Mouse (Mus musculus) bone marrow, adult 2 months (tissue): ENCODE measurements around the gene Tab1. TPM values are rescaled to one million over a fixed set of nuclear protein-coding genes. Genes with fewer than 3 reads are reported as not detected.

ENCODE experiments used
- H3K27ac ChIP-seq: fragments of 200-500 bp; 2 replicates; pipeline ENCODE4 v1.5.1; 2012; ENCODE audit warnings: low read depth, mild to moderate bottlenecking, control low read depth, inconsistent platforms, low read length; ENCODE audit not compliant: control insufficient read depth, poor library complexity, insufficient read depth
- H3K4me1 ChIP-seq: fragments of 200-500 bp; 2 replicates; pipeline ENCODE4 v1.6.1; 2011; ENCODE audit warnings: low read length; ENCODE audit not compliant: control insufficient read depth, insufficient read depth
- H3K4me3 ChIP-seq: fragments of 200-500 bp; replicated peaks from 2 replicates; pipeline ENCODE3; 2011; ENCODE audit warnings: mild to moderate bottlenecking, low read depth, low read length, control low read depth; ENCODE audit not compliant: control insufficient read depth
- CTCF ChIP-seq: fragments of 200-500 bp; IDR thresholded peaks from 2 replicates; pipeline ENCODE4 v1.5.1; 2011; ENCODE audit warnings: low read length, control low read depth; ENCODE audit not compliant: control insufficient read depth, insufficient read depth
- POLR2A ChIP-seq: fragments of 200-500 bp; IDR thresholded peaks from 2 replicates; pipeline ENCODE4 v1.6.1; 2011; ENCODE audit warnings: low read depth, mild to moderate bottlenecking, control low read depth, low read length, borderline replicate concordance; ENCODE audit not compliant: control insufficient read depth
- WGBS: fragments of 180-500 bp; shearing (Covaris S2); methylation state at CpG from one replicate; pipeline ENCODE4 v1.1.7; 2018; 5-methylcytosine and 5-hydroxymethylcytosine counted together
- polyA plus RNA-seq: library from polyadenylated mRNA; stranded (reverse); fragments of >200 nt; gene quantifications from 2 replicates; pipeline ENCODE4 v1.2.4, GENCODE M21; 2011; ENCODE audit warnings: low replicate concordance; ENCODE audit not compliant: missing spikeins, insufficient read depth, insufficient read length

Gene Tab1
- polyA plus RNA-seq, 1 experiment, result 26.6 TPM

DNA sequence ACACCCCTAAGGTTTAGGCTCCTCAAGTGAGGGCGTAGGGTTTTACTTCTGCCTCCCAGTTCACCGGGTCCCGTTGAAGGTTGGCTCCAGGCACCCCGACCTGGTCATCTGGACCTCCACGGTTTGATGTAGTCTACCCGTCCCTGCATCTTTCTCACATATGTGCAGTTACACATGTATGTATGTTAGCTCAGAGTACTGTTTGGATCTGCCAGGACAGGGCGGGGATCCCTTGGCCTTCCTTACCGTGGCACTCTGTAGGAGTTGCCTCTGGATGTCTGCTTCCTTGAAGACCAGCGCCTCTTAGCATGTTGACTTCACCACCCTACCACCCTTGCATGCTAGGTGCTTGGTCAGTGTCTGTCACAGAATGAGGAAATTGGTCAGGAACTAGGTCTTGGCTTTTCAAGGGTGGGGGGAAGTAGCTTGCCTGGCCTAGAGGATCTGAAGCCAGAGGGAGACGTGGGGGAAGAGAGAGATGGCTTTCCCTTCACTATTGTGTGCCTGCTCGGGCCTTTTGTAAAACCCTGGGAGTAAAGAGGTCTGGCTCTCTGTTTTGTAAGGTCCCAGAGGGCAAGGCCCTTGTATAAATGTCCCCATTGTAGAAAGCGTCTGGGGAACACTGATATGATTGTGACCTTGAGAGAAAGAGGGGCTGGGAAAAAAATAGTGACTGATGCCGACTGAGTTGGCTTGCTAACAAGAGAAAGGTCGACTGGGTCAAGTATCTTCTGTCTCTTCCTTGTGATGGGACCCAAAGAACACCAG lies 939 bp downstream of the Tab1 start:
- WGBS, result 4% methylated on average over 14 of the region's 14 CpGs

GRCm38 (mm10) chr15:80134450-80134847 lies 1.5 kb downstream of the Tab1 start:
- Histone ChIP-seq H3K4me3 (peak overlapping the region; percentile 8), H3K27ac (peak overlapping the region; percentile 24), H3K4me1 (peaks cover 4% of the 10 kb centered on the region)
- 64% methylated on average over 9 of the region's 9 CpGs for WGBS
- no peak for TF ChIP-seq CTCF
- no peak for TF ChIP-seq POLR2A

More for the DNA sequence above, 939 bp downstream of the Tab1 start:
- H3K4me3 ChIP-seq, result peak overlapping the region; percentile 89
- peak overlapping the region; percentile 97 for H3K27ac ChIP-seq
- H3K4me1 ChIP-seq, result peaks cover 4% of the 10 kb centered on the region
- TF ChIP-seq CTCF (no peak), POLR2A (0 out of 2 replicates have a peak, but pooled peaks have one; percentile 11)

GRCm38 (mm10) chr15:80135499-80135898 lies 2.6 kb downstream of the Tab1 start:
- TF ChIP-seq CTCF (no peak), POLR2A (no peak)
- peaks cover 4% of the 10 kb centered on the region for H3K4me1 ChIP-seq
- H3K27ac ChIP-seq, result no peak overlapping the region
- H3K4me3 ChIP-seq, result no peak overlapping the region
- WGBS, result 87% methylated on average over 2 of the region's 2 CpGs

- no peak overlapping the region for H3K27ac ChIP-seq
- H3K4me3 ChIP-seq, result no peak overlapping the region
- peaks cover 3% of the 10 kb centered on the region; the same call in 1 of the 2 replicates for H3K4me1 ChIP-seq
- TF ChIP-seq POLR2A (no peak), CTCF (no peak)
- WGBS, result 89% methylated on average over 3 of the region's 3 CpGs
Measured at GRCm38 (mm10) chr15:80136645-80137044, 3.7 kb downstream of the Tab1 start.

DNA sequence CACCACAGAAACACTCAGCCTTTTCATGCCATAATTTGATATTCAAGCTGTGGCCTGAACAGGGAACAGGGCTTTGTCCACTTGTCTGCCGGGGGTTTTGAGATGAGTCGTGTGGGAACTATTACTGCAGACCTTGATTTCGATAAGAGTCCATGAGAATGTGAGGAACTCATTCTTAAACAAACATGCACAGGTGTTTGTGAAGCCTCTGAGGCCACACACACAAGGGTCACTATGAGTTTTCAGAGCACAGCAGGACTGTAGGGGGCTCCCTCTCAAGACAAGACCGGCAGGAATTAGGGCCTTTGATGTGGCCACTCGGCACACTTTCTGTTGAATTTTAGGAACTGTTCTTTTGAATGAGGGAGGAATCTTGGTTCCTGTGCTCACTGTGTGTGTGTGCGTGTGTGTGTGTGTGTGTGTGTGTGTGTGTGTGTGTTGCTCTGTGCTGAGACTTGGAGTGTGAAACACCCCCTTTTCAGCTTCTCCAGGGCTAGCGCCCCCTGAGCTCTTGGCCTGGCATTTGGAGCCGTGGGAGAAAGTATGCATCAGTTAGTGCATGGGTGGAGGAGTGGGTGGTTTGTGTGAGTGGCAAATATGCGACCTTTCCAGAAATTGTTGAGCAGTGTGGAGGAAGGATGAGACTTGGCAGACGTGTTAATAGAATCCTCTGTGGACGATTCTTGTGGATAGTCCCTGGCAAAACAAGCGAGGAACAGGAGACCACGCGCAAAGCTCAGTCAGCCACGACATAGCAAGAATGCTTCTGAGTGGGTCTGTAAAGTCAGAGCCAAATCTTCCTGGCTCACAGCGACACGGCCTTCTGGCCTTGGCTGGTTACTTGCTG lies 5.2 kb downstream of the Tab1 start:
- no peak overlapping the region for H3K27ac ChIP-seq
- no peak overlapping the region for H3K4me3 ChIP-seq
- H3K4me1 ChIP-seq, result peaks cover 2% of the 10 kb centered on the region; the same call in 1 of the 2 replicates
- WGBS, result 79% methylated on average over 17 of the region's 17 CpGs
- TF ChIP-seq POLR2A, result no peak
- 0 out of 2 replicates have a peak, but pooled peaks have one; percentile 3 for TF ChIP-seq CTCF

DNA sequence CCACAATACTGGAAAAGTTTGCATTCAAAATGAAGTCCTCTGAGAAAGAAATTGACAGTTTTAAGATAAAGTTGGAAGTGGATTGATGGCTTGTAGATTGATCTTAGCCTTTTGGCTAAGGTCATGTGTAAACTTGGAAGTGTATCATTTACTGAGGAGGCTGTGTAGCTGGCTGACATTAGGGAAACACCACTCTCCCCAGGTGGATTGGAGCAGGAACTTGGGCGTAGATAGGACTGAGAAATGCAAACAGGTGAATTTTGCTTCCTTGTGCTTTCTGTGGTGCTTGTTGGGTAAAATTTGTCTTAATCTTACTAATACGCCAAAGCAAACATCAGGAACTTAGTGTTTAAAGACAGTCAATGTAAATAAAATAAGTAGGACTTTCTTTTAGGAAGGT lies 7.4 kb downstream of the Tab1 start:
- Histone ChIP-seq H3K27ac (no peak overlapping the region), H3K4me3 (no peak overlapping the region), H3K4me1 (no peaks in the 10 kb centered on the region; the same call in 1 of the 2 replicates)
- no peak for TF ChIP-seq CTCF
- TF ChIP-seq POLR2A, result no peak
- 96% methylated on average over 2 of the region's 2 CpGs for WGBS

DNA sequence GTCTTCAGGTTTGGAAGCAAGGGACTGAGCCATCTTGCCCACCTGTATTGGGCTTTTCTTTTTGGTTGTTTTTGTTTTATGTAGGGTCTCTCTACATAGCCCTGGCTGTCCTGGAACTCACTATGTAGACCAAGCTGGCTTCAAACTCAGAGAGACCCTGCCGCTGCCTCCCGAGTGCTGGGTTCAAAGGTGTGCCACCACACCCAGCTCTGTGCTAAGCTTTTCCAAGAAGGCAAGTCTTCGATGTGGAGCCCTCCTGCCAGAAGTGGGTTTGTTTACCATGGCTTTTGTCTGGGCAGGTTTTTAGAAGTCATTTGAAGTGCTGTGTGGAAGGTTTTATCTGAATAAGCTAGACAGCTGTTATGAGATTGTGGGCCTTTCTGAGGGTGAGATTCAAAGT lies 8.0 kb downstream of the Tab1 start:
- TF ChIP-seq POLR2A (no peak), CTCF (no peak)
- H3K4me3 ChIP-seq, result no peak overlapping the region
- 94% methylated on average over 3 of the region's 3 CpGs for WGBS

GRCm38 (mm10) chr15:80142130-80142529 lies 9.2 kb downstream of the Tab1 start:
- WGBS, result 97% methylated on average over 3 of the region's 3 CpGs
- no peak overlapping the region for H3K27ac ChIP-seq
- H3K4me1 ChIP-seq, result no peaks in the 10 kb centered on the region
- TF ChIP-seq CTCF, result no peak
- no peak for TF ChIP-seq POLR2A
- no peak overlapping the region for H3K4me3 ChIP-seq

More for the DNA sequence above, 8.0 kb downstream of the Tab1 start:
- no peak overlapping the region for H3K27ac ChIP-seq
- H3K4me1 ChIP-seq, result no peaks in the 10 kb centered on the region; the same call in 1 of the 2 replicates
